Mouse (Mus musculus): ENCODE measurements at regions not wholly inside any gene's neighbourhood (a gene's known extent, or its start where the extent isn't known, plus 50 kb on each side); places are given as distances from the start of the nearest gene placed in this dataset.

- H3K27me3 ChIP-seq = no peaks in the 10 kb centered on the region
- no peak for ATAC-seq (ENCODE audit: low FRiP score)
- H3K4me2 ChIP-seq = no peak overlapping the region
- no peak overlapping the region for H3K4me3 ChIP-seq (replicated peaks)
- H3K4me1 ChIP-seq = no peaks in the 10 kb centered on the region
- H3K36me3 ChIP-seq (replicated peaks) = no peaks in the 10 kb centered on the region
- 84% methylated on average over 6 of the region's 6 CpGs for WGBS
- no peak overlapping the region for H3K27ac ChIP-seq
- H3K9ac ChIP-seq = no peak overlapping the region
- H3K9me3 ChIP-seq = no peaks in the 10 kb centered on the region
Measured at GRCm38 (mm10) chr13:5766394-5766793, 94.9 kb upstream of the Klf6 start.

- no peak overlapping the region for H3K27ac ChIP-seq
- H3K9ac ChIP-seq = no peak overlapping the region
- no peak overlapping the region for H3K4me3 ChIP-seq (replicated peaks)
- no peaks in the 10 kb centered on the region for H3K36me3 ChIP-seq (replicated peaks)
- no peak overlapping the region for H3K4me2 ChIP-seq
- no peak for ATAC-seq (ENCODE audit: low FRiP score)
- WGBS = 79% methylated on average over 1 of the region's 1 CpGs
- no peaks in the 10 kb centered on the region for H3K27me3 ChIP-seq
- no peaks in the 10 kb centered on the region for H3K4me1 ChIP-seq
- no peaks in the 10 kb centered on the region for H3K9me3 ChIP-seq
Measured at GRCm38 (mm10) chr13:5767202-5767601, 94.1 kb upstream of the Klf6 start.

GRCm38 (mm10) chr13:5768699-5769098 is 92.6 kb upstream of the Klf6 start:
- Histone ChIP-seq H3K4me1 (no peaks in the 10 kb centered on the region), H3K4me2 (no peak overlapping the region), H3K27me3 (no peaks in the 10 kb centered on the region), H3K9me3 (no peaks in the 10 kb centered on the region), H3K4me3 (replicated peaks) (no peak overlapping the region), H3K27ac (no peak overlapping the region), H3K9ac (no peak overlapping the region), H3K36me3 (replicated peaks) (no peaks in the 10 kb centered on the region)
- no peak for ATAC-seq (ENCODE audit: low FRiP score)
- 98% methylated on average over 2 of the region's 2 CpGs for WGBS

GRCm38 (mm10) chr13:5769283-5770260 is 91.7 kb upstream of the Klf6 start:
- no peak for ATAC-seq (ENCODE audit: low FRiP score)
- WGBS = 86% methylated on average over 7 of the region's 7 CpGs
- no peak overlapping the region for H3K4me2 ChIP-seq

GRCm38 (mm10) chr13:5773811-5774210 is 87.5 kb upstream of the Klf6 start:
- no peaks in the 10 kb centered on the region for H3K36me3 ChIP-seq (replicated peaks)
- H3K27ac ChIP-seq = no peak overlapping the region
- no peaks in the 10 kb centered on the region for H3K9me3 ChIP-seq
- H3K4me2 ChIP-seq = no peak overlapping the region
- WGBS = 94% methylated on average over 3 of the region's 3 CpGs
- no peaks in the 10 kb centered on the region for H3K27me3 ChIP-seq
- no peaks in the 10 kb centered on the region for H3K4me1 ChIP-seq
- H3K4me3 ChIP-seq (replicated peaks) = no peak overlapping the region
- no peak overlapping the region for H3K9ac ChIP-seq
- no peak for ATAC-seq (ENCODE audit: low FRiP score)

More at GRCm38 (mm10) chr13:5769283-5770260, 91.7 kb upstream of the Klf6 start:
- no peaks in the 10 kb centered on the region for H3K9me3 ChIP-seq
- no peak overlapping the region for H3K27ac ChIP-seq
- no peak overlapping the region for H3K4me3 ChIP-seq (replicated peaks)
- H3K4me1 ChIP-seq = no peaks in the 10 kb centered on the region
- no peaks in the 10 kb centered on the region for H3K27me3 ChIP-seq
- no peaks in the 10 kb centered on the region for H3K36me3 ChIP-seq (replicated peaks)
- H3K9ac ChIP-seq = no peak overlapping the region

GRCm38 (mm10) chr13:5778443-5779171 is 82.7 kb upstream of the Klf6 start:
- Histone ChIP-seq H3K4me2 (no peak overlapping the region), H3K27me3 (no peaks in the 10 kb centered on the region), H3K4me1 (no peaks in the 10 kb centered on the region), H3K27ac (no peak overlapping the region), H3K9me3 (no peaks in the 10 kb centered on the region), H3K36me3 (replicated peaks) (no peaks in the 10 kb centered on the region), H3K9ac (no peak overlapping the region), H3K4me3 (replicated peaks) (no peak overlapping the region)
- no peak for ATAC-seq (ENCODE audit: low FRiP score)
- 71% methylated on average over 5 of the region's 5 CpGs for WGBS

- Histone ChIP-seq H3K36me3 (replicated peaks) (no peaks in the 10 kb centered on the region), H3K4me1 (no peaks in the 10 kb centered on the region), H3K9ac (no peak overlapping the region), H3K9me3 (no peaks in the 10 kb centered on the region), H3K4me3 (replicated peaks) (no peak overlapping the region), H3K4me2 (no peak overlapping the region), H3K27ac (no peak overlapping the region), H3K27me3 (no peaks in the 10 kb centered on the region)
- 44% methylated on average over 4 of the region's 4 CpGs for WGBS
- peak; percentile 46; the same call in 1 of the 2 replicates for ATAC-seq (ENCODE audit: low FRiP score)
Measured at GRCm38 (mm10) chr13:5779410-5779809, 81.9 kb upstream of the Klf6 start.

- Histone ChIP-seq H3K4me1 (no peaks in the 10 kb centered on the region), H3K4me2 (no peak overlapping the region), H3K27ac (no peak overlapping the region), H3K9ac (no peak overlapping the region), H3K27me3 (no peaks in the 10 kb centered on the region), H3K4me3 (replicated peaks) (no peak overlapping the region), H3K36me3 (replicated peaks) (no peaks in the 10 kb centered on the region), H3K9me3 (no peaks in the 10 kb centered on the region)
- 97% methylated on average over 1 of the region's 1 CpGs for WGBS
- no peak for ATAC-seq (ENCODE audit: low FRiP score)
Measured at GRCm38 (mm10) chr13:5782540-5782939, 78.7 kb upstream of the Klf6 start.

GRCm38 (mm10) chr13:5787114-5787513 is 74.2 kb upstream of the Klf6 start:
- Histone ChIP-seq H3K9me3 (no peaks in the 10 kb centered on the region), H3K27ac (no peak overlapping the region), H3K4me1 (no peaks in the 10 kb centered on the region), H3K36me3 (replicated peaks) (no peaks in the 10 kb centered on the region), H3K4me3 (replicated peaks) (no peak overlapping the region), H3K9ac (no peak overlapping the region), H3K4me2 (no peak overlapping the region), H3K27me3 (no peaks in the 10 kb centered on the region)
- no peak for ATAC-seq (ENCODE audit: low FRiP score)

GRCm38 (mm10) chr13:5789302-5789701 is 72.0 kb upstream of the Klf6 start:
- no peaks in the 10 kb centered on the region for H3K9me3 ChIP-seq
- no peaks in the 10 kb centered on the region for H3K27me3 ChIP-seq
- no peak overlapping the region for H3K4me3 ChIP-seq (replicated peaks)
- no peak overlapping the region for H3K27ac ChIP-seq
- 86% methylated on average over 3 of the region's 3 CpGs for WGBS
- no peaks in the 10 kb centered on the region for H3K4me1 ChIP-seq
- H3K9ac ChIP-seq = no peak overlapping the region
- ATAC-seq (ENCODE audit: low FRiP score) = no peak
- H3K4me2 ChIP-seq = no peak overlapping the region
- no peaks in the 10 kb centered on the region for H3K36me3 ChIP-seq (replicated peaks)

- H3K9me3 ChIP-seq = no peaks in the 10 kb centered on the region
Measured at GRCm38 (mm10) chr13:5802079-5802478, 59.2 kb upstream of the Klf6 start.

GRCm38 (mm10) chr13:5802826-5803225 is 58.5 kb upstream of the Klf6 start:
- H3K9me3 ChIP-seq = no peaks in the 10 kb centered on the region
- H3K27me3 ChIP-seq = no peaks in the 10 kb centered on the region
- no peak overlapping the region for H3K4me3 ChIP-seq (replicated peaks)
- ATAC-seq (ENCODE audit: low FRiP score) = no peak
- no peak overlapping the region for H3K9ac ChIP-seq
- no peak overlapping the region for H3K4me2 ChIP-seq
- peaks cover 5% of the 10 kb centered on the region for H3K4me1 ChIP-seq
- no peak overlapping the region for H3K27ac ChIP-seq
- H3K36me3 ChIP-seq (replicated peaks) = no peaks in the 10 kb centered on the region
- WGBS = 72% methylated on average over 14 of the region's 14 CpGs

More at GRCm38 (mm10) chr13:5802079-5802478, 59.2 kb upstream of the Klf6 start:
- no peak overlapping the region for H3K9ac ChIP-seq
- peaks cover 7% of the 10 kb centered on the region for H3K4me1 ChIP-seq
- H3K27ac ChIP-seq = no peak overlapping the region
- no peak overlapping the region for H3K4me2 ChIP-seq
- H3K27me3 ChIP-seq = no peaks in the 10 kb centered on the region
- H3K36me3 ChIP-seq (replicated peaks) = no peaks in the 10 kb centered on the region
- ATAC-seq (ENCODE audit: low FRiP score) = no peak
- 45% methylated on average over 7 of the region's 7 CpGs for WGBS
- H3K4me3 ChIP-seq (replicated peaks) = no peak overlapping the region

Data from forebrain, embryonic 12.5 days (tissue).